19 mouse cellular contexts compared by ENCODE assay signal in the genomic region with DNA sequence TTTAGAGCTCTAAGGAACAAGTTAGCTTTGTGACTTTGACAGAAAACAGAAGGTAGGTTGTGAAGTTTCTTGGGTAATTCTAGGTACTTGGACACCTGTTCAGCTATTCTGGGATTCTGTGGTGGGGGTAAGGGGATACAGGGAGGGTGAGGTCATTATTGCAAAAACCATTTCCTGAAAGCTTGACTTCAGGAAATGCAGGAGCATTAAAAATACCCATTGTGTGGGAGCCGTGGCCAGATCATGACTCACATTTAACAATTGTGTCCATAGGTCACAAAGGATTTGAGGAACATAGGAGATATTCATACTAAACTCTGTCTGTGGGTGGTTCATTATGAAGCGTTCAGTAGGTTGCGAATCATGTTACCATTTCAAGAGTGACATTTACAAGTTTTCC.
DNase-seq lines count a peak whose midpoint lies in the region; ATAC-seq and TF ChIP-seq lines count a peak whose summit lies in the region.
"Had no signal": no experiment of that assay in that cellular context is flagged by ENCODE, and none has a peak within 500 bp of the region (broad histone marks: within the 10 kb centered on the region; RNA-seq: fewer than 3 reads in every experiment).

No protein-coding gene starts in this region.

- no peak overlapping the region for H3K4me3 ChIP-seq in heart, embryonic 11.5 days (ENCODE audit: low read depth, low read length)
- H3K4me3 ChIP-seq in lung, embryonic 16.5 days (ENCODE audit: low read length): no peak overlapping the region
- H3K4me3 ChIP-seq in lung, postnatal 0 days (ENCODE audit: low read depth, low read length): no peak overlapping the region
- H3K4me3 ChIP-seq in limb, embryonic 10.5 days: no peak overlapping the region
- H3K4me3 ChIP-seq: embryonic facial prominence, embryonic 15.5 days; gastrocnemius, adult 2 months; layer of hippocampus, adult 2 months; left cerebral cortex, adult 2 months; midbrain, embryonic 15.5 days; neural tube, embryonic 12.5 days had no signal

- no peak overlapping the region for H3K9ac ChIP-seq in heart, embryonic 11.5 days (ENCODE audit: low read depth, low read length)
- H3K9ac ChIP-seq in lung, embryonic 16.5 days (ENCODE audit: low read length): no peak overlapping the region
- no peak overlapping the region for H3K9ac ChIP-seq in lung, postnatal 0 days (replicated peaks; ENCODE audit: low read depth)
- H3K9ac ChIP-seq: embryonic facial prominence, embryonic 15.5 days; midbrain, embryonic 15.5 days; neural tube, embryonic 12.5 days had no signal

- no peaks in the 10 kb centered on the region for H3K36me3 ChIP-seq in heart, embryonic 11.5 days (ENCODE audit: control insufficient read depth, insufficient read depth, low read length)
- no peaks in the 10 kb centered on the region for H3K36me3 ChIP-seq in lung, embryonic 16.5 days (ENCODE audit: control insufficient read depth, insufficient read depth, low read length)
- H3K36me3 ChIP-seq in lung, postnatal 0 days (ENCODE audit: insufficient read depth, low read length): no peaks in the 10 kb centered on the region
- H3K36me3 ChIP-seq in limb, embryonic 10.5 days: no peaks in the 10 kb centered on the region
- H3K36me3 ChIP-seq: embryonic facial prominence, embryonic 15.5 days; midbrain, embryonic 15.5 days; neural tube, embryonic 12.5 days had no signal

- peak; percentile 63 for DNase-seq in heart, adult 8-10 months (ENCODE audit: low spot score)
- DNase-seq in lung, postnatal 14 days: no peak
- peak; percentile 71 for DNase-seq in lung, postnatal 0 days (ENCODE audit: low spot score)
- no peak for DNase-seq in limb, embryonic 10.5 days (ENCODE audit: low spot score)
- DNase-seq in thymus, postnatal 4 days: no peak
- no peak for DNase-seq in thymus, postnatal 0 days (ENCODE audit: low spot score)
- DNase-seq: cerebellum, adult 11-12 months; gastrocnemius, adult 2 months; kidney, adult 11 months; right cerebral cortex, postnatal 4 days had no signal

- no peak for ATAC-seq in heart, embryonic 11.5 days (replicated peaks; ENCODE audit: insufficient number of reproducible peaks, low FRiP score, low TSS enrichment)
- ATAC-seq in lung, embryonic 16.5 days (ENCODE audit: low read depth): peak; percentile 43; the same call in 1 of the 2 replicates
- ATAC-seq in lung, postnatal 0 days: peak; percentile 64
- ATAC-seq: activated CD4-positive, CD25-positive, alpha-beta regulatory T cell, adult 4 months; forebrain, embryonic 14.5 days; midbrain, embryonic 15.5 days had no signal

- H3K4me2 ChIP-seq in heart, embryonic 11.5 days: no peak overlapping the region
- H3K4me2 ChIP-seq in lung, embryonic 16.5 days (ENCODE audit: low read depth, low read length): no peak overlapping the region
- no peak overlapping the region for H3K4me2 ChIP-seq in lung, postnatal 0 days (replicated peaks; ENCODE audit: low read depth, low read length)
- H3K4me2 ChIP-seq: embryonic facial prominence, embryonic 15.5 days; midbrain, embryonic 15.5 days; neural tube, embryonic 12.5 days had no signal

- WGBS in heart, embryonic 11.5 days (ENCODE audit: insufficient replicate concordance): 72% methylated on average over 3 of the region's 3 CpGs
- WGBS in lung, embryonic 16.5 days: 76% methylated on average over 3 of the region's 3 CpGs
- WGBS in lung, postnatal 0 days: 64% methylated on average over 3 of the region's 3 CpGs
- 89% methylated on average over 3 of the region's 3 CpGs for WGBS in limb, embryonic 10.5 days

- peaks cover 3% of the 10 kb centered on the region; the same call in 1 of the 2 replicates for H3K9me3 ChIP-seq in heart, embryonic 11.5 days (replicated peaks; ENCODE audit: control insufficient read depth, low read length)
- 0 out of 2 replicates have a peak, but pooled peaks cover 3% of the 10 kb centered on the region for H3K9me3 ChIP-seq in lung, embryonic 16.5 days (ENCODE audit: control insufficient read depth, low read length)
- H3K9me3 ChIP-seq in lung, postnatal 0 days (ENCODE audit: low read length): 0 out of 2 replicates have a peak, but pooled peaks cover 2% of the 10 kb centered on the region
- H3K9me3 ChIP-seq in limb, embryonic 10.5 days (replicated peaks): no peaks in the 10 kb centered on the region
- H3K9me3 ChIP-seq: embryonic facial prominence, embryonic 15.5 days had no signal

- peak; percentile 69 for TF ChIP-seq EP300 in lung, postnatal 0 days (IDR thresholded peaks at IDR 0.05)

- H3K27ac ChIP-seq in heart, embryonic 11.5 days (ENCODE audit: low read depth, low read length): no peak overlapping the region
- no peak overlapping the region for H3K27ac ChIP-seq in lung, embryonic 16.5 days (ENCODE audit: low read length)
- no peak overlapping the region for H3K27ac ChIP-seq in lung, postnatal 0 days (ENCODE audit: low read length)
- H3K27ac ChIP-seq in limb, embryonic 10.5 days: no peak overlapping the region
- H3K27ac ChIP-seq: embryonic facial prominence, embryonic 15.5 days; gastrocnemius, adult 2 months; layer of hippocampus, adult 2 months; left cerebral cortex, adult 2 months; midbrain, embryonic 15.5 days; neural tube, embryonic 12.5 days had no signal

- no peak for TF ChIP-seq CTCF in lung, postnatal 0 days (IDR thresholded peaks at IDR 0.05)

- no peaks in the 10 kb centered on the region for H3K4me1 ChIP-seq in heart, embryonic 11.5 days (ENCODE audit: control insufficient read depth, insufficient read depth, low read length)
- no peaks in the 10 kb centered on the region for H3K4me1 ChIP-seq in lung, embryonic 16.5 days (replicated peaks; ENCODE audit: control insufficient read depth, insufficient read depth, low read length)
- no peaks in the 10 kb centered on the region for H3K4me1 ChIP-seq in lung, postnatal 0 days (ENCODE audit: insufficient read depth, low read depth, low read length)
- H3K4me1 ChIP-seq in limb, embryonic 10.5 days: peaks cover 14% of the 10 kb centered on the region
- H3K4me1 ChIP-seq: midbrain, embryonic 15.5 days; neural tube, embryonic 12.5 days had no signal

- no peaks in the 10 kb centered on the region for H3K27me3 ChIP-seq in heart, embryonic 11.5 days (ENCODE audit: control insufficient read depth, insufficient read depth, low read length)
- no peaks in the 10 kb centered on the region for H3K27me3 ChIP-seq in lung, embryonic 16.5 days (ENCODE audit: control insufficient read depth, insufficient read depth, low read depth, low read length)
- H3K27me3 ChIP-seq in lung, postnatal 0 days (replicated peaks; ENCODE audit: insufficient read depth, low read length): no peaks in the 10 kb centered on the region
- no peaks in the 10 kb centered on the region for H3K27me3 ChIP-seq in limb, embryonic 10.5 days (ENCODE audit: low read depth, poor library complexity, severe bottlenecking)
- H3K27me3 ChIP-seq: embryonic facial prominence, embryonic 15.5 days; midbrain, embryonic 15.5 days; neural tube, embryonic 12.5 days had no signal

Comparison
In these comparisons a context has a peak if more than half of its experiments do, and no peak if none do; other contexts are left out.
1. DNase-seq: peak in heart, adult 8-10 months (single experiment) and lung, postnatal 0 days (single experiment); none in lung, postnatal 14 days (single experiment), limb, embryonic 10.5 days (single experiment), thymus, postnatal 4 days (single experiment) and thymus, postnatal 0 days (single experiment).